Mouse (Mus musculus) bone marrow macrophage, adult 2 months (primary cell): ENCODE measurements at regions not wholly inside any gene's neighbourhood (a gene's known extent, or its start where the extent isn't known, plus 50 kb on each side); places are given as distances from the start of the nearest gene placed in this dataset.

Source experiments
- CTCF ChIP-seq: IDR thresholded peaks from 2 replicates; pipeline ENCODE4 v1.5.1; 2012; ENCODE audit warnings: low read depth, mild to moderate bottlenecking, low read length, moderate library complexity
- POLR2A ChIP-seq: IDR thresholded peaks from 2 replicates; pipeline ENCODE4 v1.6.1; 2012; ENCODE audit warnings: mild to moderate bottlenecking, low read depth, low read length, borderline replicate concordance

DNA sequence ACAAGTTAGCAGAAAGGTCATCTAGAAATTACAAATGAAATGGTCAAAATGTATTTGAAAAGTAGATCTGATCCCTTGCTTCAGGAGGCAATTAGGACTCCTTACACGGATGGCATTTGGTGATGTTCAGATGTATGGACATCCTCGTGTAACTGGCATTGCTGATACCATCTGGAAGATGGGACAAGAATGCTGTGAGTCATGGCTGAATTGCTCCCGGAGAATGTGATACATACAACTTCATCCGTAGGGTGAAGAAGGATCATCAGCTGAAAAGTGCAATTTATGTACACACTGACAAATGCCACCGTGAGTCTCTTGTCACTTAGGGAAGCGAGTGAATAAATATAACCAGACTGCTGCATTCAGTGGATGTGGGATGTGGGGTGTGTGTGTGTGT lies 293.7 kb upstream of the Tank start:
- no peak for TF ChIP-seq CTCF
- TF ChIP-seq POLR2A, result no peak
